Mouse (Mus musculus): ENCODE data around the gene Olfr901.

GRCm38 (mm10) chr9:38423801-38424200 is 5.5 kb upstream of the Olfr901 start:
- no peak for TF ChIP-seq POLR2A (IDR thresholded peaks at IDR 0.05; ENCODE audit: control insufficient read depth, extremely low read depth, insufficient read depth, low read length, poor library complexity)
- TF ChIP-seq CTCF (IDR thresholded peaks at IDR 0.05; ENCODE audit: borderline replicate concordance, control insufficient read depth, extremely low read depth, insufficient read depth, low read length, poor library complexity): no peak

All from thymus, adult 2 months (tissue).